ENCODE assay signal across 25 mouse cellular contexts in the genomic region with DNA sequence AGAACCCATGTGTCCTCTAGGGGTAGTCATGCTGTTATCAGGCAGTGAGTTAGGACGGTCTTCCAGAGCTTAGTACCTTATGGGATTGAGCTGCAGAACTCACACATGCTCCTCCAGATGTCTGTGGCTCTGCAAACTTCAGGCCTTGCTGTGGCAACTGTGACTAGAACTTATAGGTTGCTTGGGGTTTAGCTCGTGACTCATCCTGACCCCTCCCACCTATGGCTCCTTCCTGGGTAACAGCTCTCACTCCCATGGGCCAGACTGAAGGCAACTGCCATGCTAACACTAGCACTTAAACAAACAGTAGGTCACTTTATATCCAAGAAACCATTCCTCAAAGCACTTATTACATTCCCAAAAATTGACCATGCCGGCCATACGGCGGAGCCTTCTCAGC.
"Had no signal": no experiment of that assay in that cellular context is flagged by ENCODE, and none has a peak within 500 bp of the region (broad histone marks: within the 10 kb centered on the region; RNA-seq: fewer than 3 reads in every experiment).

No protein-coding gene starts in this region.

- H3K9ac ChIP-seq: heart, embryonic 13.5 days; heart, embryonic 15.5 days; hindbrain, embryonic 13.5 days; hindbrain, embryonic 15.5 days; intestine, embryonic 15.5 days; limb, embryonic 13.5 days; limb, embryonic 15.5 days; liver, embryonic 12.5 days; liver, embryonic 14.5 days had no signal

- H3K36me3 ChIP-seq: heart, embryonic 13.5 days; heart, embryonic 15.5 days; hindbrain, embryonic 13.5 days; hindbrain, embryonic 15.5 days; intestine, embryonic 15.5 days; limb, embryonic 13.5 days; limb, embryonic 15.5 days; liver, embryonic 12.5 days had no signal

- DNase-seq: gastrocnemius, postnatal 14 days; gastrocnemius, postnatal 36 days; heart, adult 11 months; heart, adult 2 months; heart, postnatal 14 days; heart, postnatal 36 days; kidney, adult 8-10 months; kidney, postnatal 10 days; kidney, postnatal 25 days; kidney, postnatal 4 days; left cerebral cortex, postnatal 4 days had no signal

- ATAC-seq: hindbrain, postnatal 0 days; inflammation-experienced regulatory T-cells, adult 6 months; intestine, embryonic 15.5 days; liver, embryonic 12.5 days had no signal

- H3K27me3 ChIP-seq: hindbrain, embryonic 15.5 days; intestine, embryonic 15.5 days; limb, embryonic 13.5 days had no signal

- H3K27ac ChIP-seq: heart, adult 2 months; heart, embryonic 13.5 days; heart, embryonic 15.5 days; hindbrain, embryonic 13.5 days; hindbrain, embryonic 15.5 days; hindbrain, postnatal 0 days; layer of hippocampus, adult 2 months; left cerebral cortex, adult 2 months; limb, embryonic 13.5 days; limb, embryonic 15.5 days; liver, embryonic 12.5 days; liver, embryonic 14.5 days had no signal

- H3K4me2 ChIP-seq: heart, embryonic 11.5 days; heart, embryonic 13.5 days; heart, embryonic 15.5 days; hindbrain, embryonic 13.5 days; hindbrain, embryonic 15.5 days; intestine, embryonic 15.5 days; limb, embryonic 13.5 days; limb, embryonic 15.5 days; liver, embryonic 12.5 days had no signal

- H3K9me3 ChIP-seq: heart, embryonic 13.5 days; heart, embryonic 15.5 days; hindbrain, embryonic 13.5 days; hindbrain, embryonic 15.5 days; intestine, embryonic 15.5 days; limb, embryonic 13.5 days; limb, embryonic 15.5 days; liver, embryonic 12.5 days had no signal

- H3K4me3 ChIP-seq: heart, adult 2 months; heart, embryonic 13.5 days; heart, embryonic 15.5 days; hindbrain, embryonic 13.5 days; hindbrain, embryonic 15.5 days; intestine, embryonic 15.5 days; layer of hippocampus, adult 2 months; left cerebral cortex, adult 2 months; limb, embryonic 13.5 days; limb, embryonic 15.5 days; liver, embryonic 12.5 days had no signal
